Mouse (Mus musculus) kidney, embryonic 15.5 days (tissue): Measurements from ENCODE around the gene Slc16a11. TPM values are rescaled to one million over a fixed set of nuclear protein-coding genes. Genes with fewer than 3 reads are reported as not detected.

Source experiments
- microRNA counts: library from miRNA; unstranded; fragments of <30 nt; microRNA quantifications from one replicate; lab custom pipeline; 2016
- microRNA-seq: library from miRNA; unstranded; fragments of <30 nt; microRNA quantifications from one replicate; pipeline ENCODE4, GENCODE M21; 2016
- polyA plus RNA-seq: library from polyadenylated mRNA; unstranded; fragments of >200 nt; fragmentation: Nextera tagmentation; extraction: Ambion mirVana; gene quantifications from 2 replicates; pipeline ENCODE4 v1.2.1, GENCODE M21; 2015

Slc16a11 gene
- polyA plus RNA-seq, 1 experiment from 2014 or later, result 4.3 TPM

MicroRNA genes within 50 kb of the gene (microRNA counts, 519-probe panel; counts per million panel counts)
- microRNA mmu-miR-195 (lab: Ali Mortazavi, UCI) (31.7 counts per million), microRNA mmu-miR-497 (lab: Ali Mortazavi, UCI) (2,417 counts per million, percentile 37 among the panel's probes with 10 or more counts)

Small RNA genes lying within 50 kb of the gene (microRNA-seq; reads per million reads assigned to microRNA genes)
- 536 reads per million, percentile 75 among the genes with 10 or more reads in this experiment for gene Mir195a
- gene Mir497, result not detected
- not detected for gene Mir497b

Other genes starting within 250 kb of the Slc16a11 start
- 173 and 178 TPM in 2 replicates for gene Cldn7, start 248.0 kb upstream of the Slc16a11 start, polyA plus RNA-seq
- 31.0 and 31.7 TPM in 2 replicates for gene Ctdnep1, start 231.6 kb upstream of the Slc16a11 start, polyA plus RNA-seq
- 116 and 120 TPM in 2 replicates for gene Elp5, start 230.2 kb upstream of the Slc16a11 start, polyA plus RNA-seq
- gene Gabarap, start 221.6 kb upstream of the Slc16a11 start, polyA plus RNA-seq, result 447 and 450 TPM in 2 replicates
- gene Phf23, start 217.0 kb upstream of the Slc16a11 start, polyA plus RNA-seq, result 75.8 and 78.8 TPM in 2 replicates
- gene Dvl2, start 212.2 kb upstream of the Slc16a11 start, polyA plus RNA-seq, result 38.2 and 43.2 TPM in 2 replicates
- gene Acadvl, start 197.3 kb upstream of the Slc16a11 start, polyA plus RNA-seq, result 78.1 and 83.0 TPM in 2 replicates
- gene Dlg4, start 195.8 kb upstream of the Slc16a11 start, polyA plus RNA-seq, result 12.9 and 15.2 TPM in 2 replicates
- gene Asgr1, start 158.7 kb upstream of the Slc16a11 start, polyA plus RNA-seq, result 1.3 and 2.3 TPM in 2 replicates
- 0.18 and 0.28 TPM in 2 replicates for gene Asgr2, start 120.1 kb upstream of the Slc16a11 start, polyA plus RNA-seq
- gene Mgl2, start 82.4 kb upstream of the Slc16a11 start, polyA plus RNA-seq, result 0.27 and 0.31 TPM in 2 replicates
- 1.8 TPM in 1 of 2 replicates, not detected in the other for gene Clec10a, start 56.6 kb upstream of the Slc16a11 start, polyA plus RNA-seq
- gene Slc16a13, start 8.3 kb downstream of the Slc16a11 start, polyA plus RNA-seq, result 13.3 TPM in 2 replicates
- gene Bcl6b, start 17.0 kb downstream of the Slc16a11 start, polyA plus RNA-seq, result 26.9 and 28.4 TPM in 2 replicates
- 178 and 179 TPM in 2 replicates for gene 0610010K14Rik, start 25.2 kb downstream of the Slc16a11 start, polyA plus RNA-seq
- gene Gm21988, start 27.1 kb downstream of the Slc16a11 start, polyA plus RNA-seq, result 10.4 and 13.0 TPM in 2 replicates
- gene Rnasek, start 27.1 kb downstream of the Slc16a11 start, polyA plus RNA-seq, result 203 and 212 TPM in 2 replicates
- gene Alox12, start 42.6 kb downstream of the Slc16a11 start, polyA plus RNA-seq, result 5.5 and 6.2 TPM in 2 replicates
- not detected in 2 replicates for gene Alox12e, start 109.9 kb downstream of the Slc16a11 start, polyA plus RNA-seq
- 1.1 and 2.0 TPM in 2 replicates for gene Alox15, start 139.3 kb downstream of the Slc16a11 start, polyA plus RNA-seq
- gene Pelp1, start 197.3 kb downstream of the Slc16a11 start, polyA plus RNA-seq, result 40.1 and 42.1 TPM in 2 replicates
- gene Arrb2, start 219.9 kb downstream of the Slc16a11 start, polyA plus RNA-seq, result 15.4 and 15.5 TPM in 2 replicates
- 38.8 and 42.0 TPM in 2 replicates for gene Med11, start 239.2 kb downstream of the Slc16a11 start, polyA plus RNA-seq
- 0.63 and 0.66 TPM in 2 replicates for gene Zmynd15, start 246.7 kb downstream of the Slc16a11 start, polyA plus RNA-seq
- gene Cxcl16, start 247.2 kb downstream of the Slc16a11 start, polyA plus RNA-seq, result 6.0 and 6.9 TPM in 2 replicates